Mouse (Mus musculus): ENCODE results near the gene Pdik1l.

- TF ChIP-seq CTCF (IDR thresholded peaks at IDR 0.05), result no peak
- TF ChIP-seq EP300 (IDR thresholded peaks at IDR 0.05), result no peak
Observed at GRCm38 (mm10) chr4:134238279-134238651, 49.4 kb downstream of the Pdik1l start, which contains the start of gene Cnksr1.
